Mouse (Mus musculus): ENCODE measurements around the gene Macf1. TPM values are rescaled to one million over a fixed set of nuclear protein-coding genes. Genes with fewer than 3 reads are reported as not detected.
A peak's percentile ranks its signal among the peaks of the same experiment; 100 is the strongest.
"Not testable (repeated sequence)": the region's sequence is repeated elsewhere in the genome, so short reads cannot be mapped to it uniquely, and the experiment has no call there.

Macf1 gene
- polyA plus RNA-seq, 1 experiment from 2014 or later: 41.2 TPM

GRCm38 (mm10) chr4:123323534-123323933 lies 360.6 kb downstream of the Macf1 start, which contains the start of gene Oxct2a:
Gene Oxct2a (minus strand): TSS chr4:123323634.
- peak within 1 kb of the TSS; percentile 36 for H3K4me3 ChIP-seq (replicated peaks)
- no peaks in the 10 kb centered on the region for H3K9me3 ChIP-seq (replicated peaks)
- H3K9ac ChIP-seq: no peak within 1 kb of the TSS
- H3K4me1 ChIP-seq: peaks cover 8% of the 10 kb centered on the region
- no peak within 1 kb of the TSS for H3K27ac ChIP-seq
- H3K27me3 ChIP-seq: peaks cover 24% of the 10 kb centered on the region
- H3K4me2 ChIP-seq: peak within 1 kb of the TSS; percentile 67
- ATAC-seq (replicated peaks; ENCODE audit: low FRiP score): peak; percentile 41; the same call in 1 of the 2 replicates
- H3K36me3 ChIP-seq: no peaks in the 10 kb centered on the region
- 16% methylated on average over 12 of the region's 13 CpGs for WGBS

GRCm38 (mm10) chr4:123322910-123323309 lies 361.2 kb downstream of the Macf1 start:
- Histone ChIP-seq H3K27me3 (peaks cover 24% of the 10 kb centered on the region), H3K4me3 (replicated peaks) (peak overlapping the region; percentile 36), H3K4me2 (peak overlapping the region; percentile 67)
- not testable (repeated sequence) for H3K27ac ChIP-seq; H3K36me3 ChIP-seq; H3K9me3 ChIP-seq (replicated peaks); H3K4me1 ChIP-seq; H3K9ac ChIP-seq
- WGBS: 17% methylated on average over 14 of the region's 38 CpGs
- ATAC-seq (replicated peaks; ENCODE audit: low FRiP score): peak; percentile 30; the same call in 1 of the 2 replicates

- WGBS: 85% methylated on average over 3 of the region's 3 CpGs
- no peak overlapping the region for H3K4me3 ChIP-seq (replicated peaks)
- H3K9me3 ChIP-seq (replicated peaks): no peaks in the 10 kb centered on the region
- H3K4me1 ChIP-seq: no peaks in the 10 kb centered on the region
- no peak for ATAC-seq (replicated peaks; ENCODE audit: low FRiP score)
- no peak overlapping the region for H3K4me2 ChIP-seq
- H3K27me3 ChIP-seq: no peaks in the 10 kb centered on the region
- H3K27ac ChIP-seq: no peak overlapping the region
- no peaks in the 10 kb centered on the region for H3K36me3 ChIP-seq
- H3K9ac ChIP-seq: no peak overlapping the region
Observed at GRCm38 (mm10) chr4:123314497-123314896, 369.7 kb downstream of the Macf1 start.

GRCm38 (mm10) chr4:123313010-123313409 lies 371.1 kb downstream of the Macf1 start:
- Histone ChIP-seq H3K4me1 (no peaks in the 10 kb centered on the region), H3K9ac (no peak overlapping the region), H3K27me3 (no peaks in the 10 kb centered on the region), H3K4me3 (replicated peaks) (no peak overlapping the region), H3K36me3 (no peaks in the 10 kb centered on the region), H3K4me2 (no peak overlapping the region), H3K9me3 (replicated peaks) (no peaks in the 10 kb centered on the region), H3K27ac (no peak overlapping the region)
- ATAC-seq (replicated peaks; ENCODE audit: low FRiP score): no peak
- WGBS: 77% methylated on average over 6 of the region's 6 CpGs

- Histone ChIP-seq H3K27me3 (no peaks in the 10 kb centered on the region), H3K4me2 (no peak overlapping the region), H3K27ac (no peak overlapping the region), H3K36me3 (0 out of 2 replicates have a peak, but pooled peaks cover 2% of the 10 kb centered on the region), H3K4me1 (no peaks in the 10 kb centered on the region), H3K9me3 (replicated peaks) (no peaks in the 10 kb centered on the region), H3K9ac (no peak overlapping the region), H3K4me3 (replicated peaks) (no peak overlapping the region)
- WGBS: 83% methylated on average over 7 of the region's 7 CpGs
- no peak for ATAC-seq (replicated peaks; ENCODE audit: low FRiP score)
Observed at GRCm38 (mm10) chr4:123311845-123312244, 372.3 kb downstream of the Macf1 start.

- Histone ChIP-seq H3K4me2 (no peak overlapping the region), H3K9ac (no peak overlapping the region), H3K27me3 (no peaks in the 10 kb centered on the region), H3K4me3 (replicated peaks) (no peak overlapping the region), H3K9me3 (replicated peaks) (0 out of 2 replicates have a peak, but pooled peaks cover 4% of the 10 kb centered on the region), H3K27ac (no peak overlapping the region), H3K4me1 (no peaks in the 10 kb centered on the region), H3K36me3 (peaks cover 19% of the 10 kb centered on the region)
- 51% methylated on average over 3 of the region's 3 CpGs for WGBS
- ATAC-seq (replicated peaks; ENCODE audit: low FRiP score): no peak
Observed at GRCm38 (mm10) chr4:123308292-123308691, 375.9 kb downstream of the Macf1 start.

- Histone ChIP-seq H3K9ac (no peak overlapping the region), H3K27me3 (no peaks in the 10 kb centered on the region), H3K36me3 (peaks cover 32% of the 10 kb centered on the region), H3K27ac (no peak overlapping the region), H3K4me1 (no peaks in the 10 kb centered on the region), H3K4me3 (replicated peaks) (no peak overlapping the region), H3K9me3 (replicated peaks) (0 out of 2 replicates have a peak, but pooled peaks cover 4% of the 10 kb centered on the region), H3K4me2 (no peak overlapping the region)
- no peak for ATAC-seq (replicated peaks; ENCODE audit: low FRiP score)
- WGBS: 85% methylated on average over 10 of the region's 10 CpGs
Observed at GRCm38 (mm10) chr4:123306999-123307398, 377.2 kb downstream of the Macf1 start.

GRCm38 (mm10) chr4:123305789-123306188 lies 378.4 kb downstream of the Macf1 start:
- H3K4me3 ChIP-seq (replicated peaks): no peak overlapping the region
- 0 out of 2 replicates have a peak, but pooled peaks cover 4% of the 10 kb centered on the region for H3K9me3 ChIP-seq (replicated peaks)
- no peak overlapping the region for H3K9ac ChIP-seq
- no peaks in the 10 kb centered on the region for H3K27me3 ChIP-seq
- no peak overlapping the region for H3K27ac ChIP-seq
- no peak overlapping the region for H3K4me2 ChIP-seq
- peaks cover 44% of the 10 kb centered on the region for H3K36me3 ChIP-seq
- no peaks in the 10 kb centered on the region for H3K4me1 ChIP-seq
- ATAC-seq (replicated peaks; ENCODE audit: low FRiP score): peak; percentile 26; the same call in 1 of the 2 replicates
- 24% methylated on average over 3 of the region's 3 CpGs for WGBS

Small RNA genes within 50 kb of the gene (microRNA-seq; reads per million reads assigned to microRNA genes)
- not detected for gene Mir6398

Other genes with a start within 250 kb of the Macf1 start
- 314 and 337 TPM in 2 replicates for gene Ndufs5, start 33.8 kb upstream of the Macf1 start, polyA plus RNA-seq (2015; fragmentation: Nextera tagmentation; extraction: Ambion mirVana)
- 42.5 and 46.8 TPM in 2 replicates for gene Akirin1, start 66.0 kb upstream of the Macf1 start, polyA plus RNA-seq (2015; fragmentation: Nextera tagmentation; extraction: Ambion mirVana)
- 5.7 and 6.3 TPM in 2 replicates for gene Rhbdl2, start 103.5 kb upstream of the Macf1 start, polyA plus RNA-seq (2015; fragmentation: Nextera tagmentation; extraction: Ambion mirVana)
- 0.17 TPM in 1 of 2 replicates, not detected in the other for gene 4933427I04Rik, start 175.3 kb upstream of the Macf1 start, polyA plus RNA-seq (2015; fragmentation: Nextera tagmentation; extraction: Ambion mirVana)
- 66.5 and 84.0 TPM in 2 replicates for gene Mycbp, start 220.5 kb upstream of the Macf1 start, polyA plus RNA-seq (2015; fragmentation: Nextera tagmentation; extraction: Ambion mirVana)
- gene Rragc, start 233.1 kb upstream of the Macf1 start, polyA plus RNA-seq (2015; fragmentation: Nextera tagmentation; extraction: Ambion mirVana): 44.6 and 46.6 TPM in 2 replicates
- not detected in 2 replicates for gene 4930535I16Rik, start 233.7 kb upstream of the Macf1 start, polyA plus RNA-seq (2015; fragmentation: Nextera tagmentation; extraction: Ambion mirVana)

Data from kidney, embryonic 15.5 days (tissue).